Mouse (Mus musculus): ENCODE results near the gene Mdm2. TPM values are rescaled to one million over a fixed set of nuclear protein-coding genes. Genes with fewer than 3 reads are reported as not detected.

Mdm2 gene
- polyA plus RNA-seq, 1 experiment from 2014 or later, result 62.4 TPM

- WGBS, result 93% methylated on average over 6 of the region's 6 CpGs
- Histone ChIP-seq H3K4me3 (no peak overlapping the region), H3K36me3 (peaks cover 100% of the 10 kb centered on the region), H3K27ac (no peak overlapping the region), H3K4me1 (no peaks in the 10 kb centered on the region), H3K27me3 (ENCODE audit: low read depth, poor library complexity, severe bottlenecking) (no peaks in the 10 kb centered on the region), H3K9me3 (replicated peaks) (no peaks in the 10 kb centered on the region)
- DNase-seq (ENCODE audit: low spot score), result no peak
These were observed 9.3 kb downstream of the Mdm2 start for GRCm38 (mm10) chr10:117701034-117701829.

GRCm38 (mm10) chr10:117700450-117700849, 10.1 kb downstream of the Mdm2 start:
- WGBS, result 92% methylated on average over 1 of the region's 1 CpGs
- peaks cover 100% of the 10 kb centered on the region for H3K36me3 ChIP-seq
- no peaks in the 10 kb centered on the region for H3K9me3 ChIP-seq (replicated peaks)

GRCm38 (mm10) chr10:117699914-117700313, 10.6 kb downstream of the Mdm2 start:
- no peak for DNase-seq (ENCODE audit: low spot score)
- Histone ChIP-seq H3K4me3 (no peak overlapping the region), H3K27ac (no peak overlapping the region), H3K4me1 (no peaks in the 10 kb centered on the region), H3K9me3 (replicated peaks) (no peaks in the 10 kb centered on the region), H3K27me3 (ENCODE audit: low read depth, poor library complexity, severe bottlenecking) (no peaks in the 10 kb centered on the region), H3K36me3 (peaks cover 100% of the 10 kb centered on the region)
- 95% methylated on average over 4 of the region's 4 CpGs for WGBS

More at GRCm38 (mm10) chr10:117700450-117700849, 10.1 kb downstream of the Mdm2 start:
- no peaks in the 10 kb centered on the region for H3K27me3 ChIP-seq (ENCODE audit: low read depth, poor library complexity, severe bottlenecking)
- no peak overlapping the region for H3K4me3 ChIP-seq
- no peak overlapping the region for H3K27ac ChIP-seq
- no peak for DNase-seq (ENCODE audit: low spot score)
- H3K4me1 ChIP-seq, result no peaks in the 10 kb centered on the region

GRCm38 (mm10) chr10:117698313-117699138, 12.0 kb downstream of the Mdm2 start:
- H3K27ac ChIP-seq, result no peak overlapping the region
- H3K36me3 ChIP-seq, result peaks cover 99% of the 10 kb centered on the region
- H3K27me3 ChIP-seq (ENCODE audit: low read depth, poor library complexity, severe bottlenecking), result no peaks in the 10 kb centered on the region
- H3K4me3 ChIP-seq, result no peak overlapping the region
- H3K9me3 ChIP-seq (replicated peaks), result no peaks in the 10 kb centered on the region
- no peaks in the 10 kb centered on the region for H3K4me1 ChIP-seq
- no peak for DNase-seq (ENCODE audit: low spot score)
- WGBS, result 95% methylated on average over 10 of the region's 10 CpGs

GRCm38 (mm10) chr10:117697561-117698115, 12.9 kb downstream of the Mdm2 start:
- Histone ChIP-seq H3K4me1 (no peaks in the 10 kb centered on the region), H3K36me3 (peaks cover 97% of the 10 kb centered on the region), H3K4me3 (no peak overlapping the region), H3K9me3 (replicated peaks) (no peaks in the 10 kb centered on the region), H3K27me3 (ENCODE audit: low read depth, poor library complexity, severe bottlenecking) (no peaks in the 10 kb centered on the region), H3K27ac (no peak overlapping the region)
- 90% methylated on average over 3 of the region's 3 CpGs for WGBS
- DNase-seq (ENCODE audit: low spot score), result no peak

GRCm38 (mm10) chr10:117696827-117697560, 13.6 kb downstream of the Mdm2 start:
- WGBS, result 95% methylated on average over 6 of the region's 6 CpGs
- H3K9me3 ChIP-seq (replicated peaks), result no peaks in the 10 kb centered on the region
- H3K27me3 ChIP-seq (ENCODE audit: low read depth, poor library complexity, severe bottlenecking), result no peaks in the 10 kb centered on the region
- H3K36me3 ChIP-seq, result peaks cover 97% of the 10 kb centered on the region
- no peaks in the 10 kb centered on the region for H3K4me1 ChIP-seq
- DNase-seq (ENCODE audit: low spot score), result no peak
- H3K4me3 ChIP-seq, result no peak overlapping the region
- no peak overlapping the region for H3K27ac ChIP-seq

- Histone ChIP-seq H3K4me3 (no peak overlapping the region), H3K27ac (no peak overlapping the region), H3K9me3 (replicated peaks) (no peaks in the 10 kb centered on the region), H3K4me1 (no peaks in the 10 kb centered on the region), H3K27me3 (ENCODE audit: low read depth, poor library complexity, severe bottlenecking) (no peaks in the 10 kb centered on the region), H3K36me3 (peaks cover 97% of the 10 kb centered on the region)
- WGBS, result 96% methylated on average over 8 of the region's 8 CpGs
- no peak for DNase-seq (ENCODE audit: low spot score)
These were observed 14.3 kb downstream of the Mdm2 start for GRCm38 (mm10) chr10:117696021-117696826.

- Histone ChIP-seq H3K9me3 (replicated peaks) (no peaks in the 10 kb centered on the region), H3K4me1 (no peaks in the 10 kb centered on the region), H3K4me3 (no peak overlapping the region), H3K27me3 (ENCODE audit: low read depth, poor library complexity, severe bottlenecking) (no peaks in the 10 kb centered on the region), H3K27ac (no peak overlapping the region), H3K36me3 (peaks cover 97% of the 10 kb centered on the region)
- WGBS, result 94% methylated on average over 4 of the region's 4 CpGs
- no peak for DNase-seq (ENCODE audit: low spot score)
These were observed 15.0 kb downstream of the Mdm2 start for GRCm38 (mm10) chr10:117695605-117696004.

- Histone ChIP-seq H3K27me3 (ENCODE audit: low read depth, poor library complexity, severe bottlenecking) (no peaks in the 10 kb centered on the region), H3K36me3 (peaks cover 97% of the 10 kb centered on the region), H3K9me3 (replicated peaks) (no peaks in the 10 kb centered on the region), H3K27ac (no peak overlapping the region), H3K4me3 (no peak overlapping the region), H3K4me1 (no peaks in the 10 kb centered on the region)
- no peak for DNase-seq (ENCODE audit: low spot score)
- 93% methylated on average over 4 of the region's 4 CpGs for WGBS
These were observed 15.5 kb downstream of the Mdm2 start for GRCm38 (mm10) chr10:117695027-117695426.

GRCm38 (mm10) chr10:117694255-117694953, 16.2 kb downstream of the Mdm2 start:
- DNase-seq (ENCODE audit: low spot score), result no peak
- Histone ChIP-seq H3K4me3 (no peak overlapping the region), H3K27me3 (ENCODE audit: low read depth, poor library complexity, severe bottlenecking) (no peaks in the 10 kb centered on the region), H3K9me3 (replicated peaks) (no peaks in the 10 kb centered on the region), H3K4me1 (no peaks in the 10 kb centered on the region), H3K36me3 (peaks cover 97% of the 10 kb centered on the region), H3K27ac (no peak overlapping the region)
- 98% methylated on average over 6 of the region's 6 CpGs for WGBS

GRCm38 (mm10) chr10:117692953-117693352, 17.6 kb downstream of the Mdm2 start:
- Histone ChIP-seq H3K4me3 (no peak overlapping the region), H3K4me1 (no peaks in the 10 kb centered on the region), H3K36me3 (peaks cover 97% of the 10 kb centered on the region), H3K27ac (no peak overlapping the region), H3K9me3 (replicated peaks) (no peaks in the 10 kb centered on the region), H3K27me3 (ENCODE audit: low read depth, poor library complexity, severe bottlenecking) (no peaks in the 10 kb centered on the region)
- WGBS, result 93% methylated on average over 5 of the region's 5 CpGs
- DNase-seq (ENCODE audit: low spot score), result no peak
